Mouse (Mus musculus) midbrain, embryonic 16.5 days (tissue): ENCODE results near the gene 1700010B08Rik. TPM values are rescaled to one million over a fixed set of nuclear protein-coding genes. Genes with fewer than 3 reads are reported as not detected.
"Not testable (repeated sequence)": the region's sequence is repeated elsewhere in the genome, so short reads cannot be mapped to it uniquely, and the experiment has no call there.

Experiments
- ATAC-seq: fragments of 200-750 bp; cut with Nextera tagmentation; 2 replicates; pipeline ENCODE4 v1.8.0; 2017; ENCODE audit warnings: moderate TSS enrichment
- H3K27ac ChIP-seq: fragments of 300-500 bp; sonication (generic); 2 replicates; pipeline ENCODE4 v1.5.1; 2014; ENCODE audit warnings: mild to moderate bottlenecking, low read length, mixed read lengths
- H3K27me3 ChIP-seq: fragments of 300-500 bp; sonication (generic); 2 replicates; pipeline ENCODE4 v1.6.1; 2014; ENCODE audit warnings: low read depth, low read length, mixed read lengths; ENCODE audit not compliant: control insufficient read depth, insufficient read depth
- H3K36me3 ChIP-seq: fragments of 300-500 bp; sonication (generic); 2 replicates; pipeline ENCODE4 v1.6.1; 2014; ENCODE audit warnings: mild to moderate bottlenecking, low read length, moderate library complexity, mixed read lengths; ENCODE audit not compliant: control insufficient read depth, insufficient read depth
- H3K4me1 ChIP-seq: fragments of 300-500 bp; sonication (generic); 2 replicates; pipeline ENCODE4 v1.6.1; 2014; ENCODE audit warnings: mild to moderate bottlenecking, low read length, mixed read lengths; ENCODE audit not compliant: control insufficient read depth, insufficient read depth
- H3K4me2 ChIP-seq: fragments of 300-500 bp; sonication (generic); 2 replicates; pipeline ENCODE4 v1.6.1; 2014; ENCODE audit warnings: mild to moderate bottlenecking, low read length, mixed read lengths
- H3K4me3 ChIP-seq: fragments of 300-500 bp; sonication (generic); 2 replicates; pipeline ENCODE4 v1.5.1; 2014; ENCODE audit warnings: low read depth, mild to moderate bottlenecking, low read length, moderate library complexity, mixed read lengths
- H3K9ac ChIP-seq: fragments of 300-500 bp; sonication (generic); 2 replicates; pipeline ENCODE4 v1.6.1; 2014; ENCODE audit warnings: low read depth, low read length, mixed read lengths
- H3K9me3 ChIP-seq: fragments of 300-500 bp; sonication (generic); replicated peaks from 2 replicates; pipeline ENCODE4 v1.6.1; 2014; ENCODE audit warnings: mild to moderate bottlenecking, low read length, mixed read lengths; ENCODE audit not compliant: control insufficient read depth, poor library complexity, severe bottlenecking
- WGBS: fragments of 180-500 bp; shearing (Covaris S2); extraction: QIAGEN DNeasy Blood & Tissue Kit; methylation state at CpG from one replicate; pipeline ENCODE4 v1.1.7; 2014; 5-methylcytosine and 5-hydroxymethylcytosine counted together
- polyA plus RNA-seq: library from polyadenylated mRNA; unstranded; fragments of >200 nt; fragmentation: Nextera tagmentation; extraction: Ambion mirVana; gene quantifications from 2 replicates; pipeline ENCODE4 v1.2.1, GENCODE M21; 2015

Gene 1700010B08Rik
- polyA plus RNA-seq, 1 experiment from 2014 or later, result not detected

GRCm38 (mm10) chr2:173689835-173690234, 29.4 kb upstream of the 1700010B08Rik start:
- H3K36me3 ChIP-seq, result 0 out of 2 replicates have a peak, but pooled peaks cover 2% of the 10 kb centered on the region
- H3K4me3 ChIP-seq, result no peak overlapping the region
- ATAC-seq, result no peak
- no peak overlapping the region for H3K27ac ChIP-seq
- no peaks in the 10 kb centered on the region for H3K27me3 ChIP-seq
- H3K4me1 ChIP-seq, result no peaks in the 10 kb centered on the region
- H3K9me3 ChIP-seq, result no peaks in the 10 kb centered on the region
- no peak overlapping the region for H3K9ac ChIP-seq
- no peak overlapping the region for H3K4me2 ChIP-seq

GRCm38 (mm10) chr2:173691748-173692147, 27.5 kb upstream of the 1700010B08Rik start:
- no peak for ATAC-seq
- WGBS, result 88% methylated on average over 6 of the region's 6 CpGs
- Histone ChIP-seq H3K4me3 (no peak overlapping the region), H3K9me3 (no peaks in the 10 kb centered on the region), H3K9ac (no peak overlapping the region), H3K27ac (no peak overlapping the region), H3K4me2 (no peak overlapping the region), H3K27me3 (no peaks in the 10 kb centered on the region), H3K36me3 (peaks cover 6% of the 10 kb centered on the region; the same call in 1 of the 2 replicates), H3K4me1 (no peaks in the 10 kb centered on the region)

- Histone ChIP-seq H3K4me1 (no peaks in the 10 kb centered on the region), H3K9me3 (no peaks in the 10 kb centered on the region), H3K27ac (no peak overlapping the region), H3K27me3 (no peaks in the 10 kb centered on the region), H3K36me3 (peaks cover 6% of the 10 kb centered on the region; the same call in 1 of the 2 replicates), H3K4me3 (no peak overlapping the region), H3K9ac (no peak overlapping the region), H3K4me2 (no peak overlapping the region)
- ATAC-seq, result no peak
- WGBS, result 77% methylated on average over 2 of the region's 2 CpGs
Measured at GRCm38 (mm10) chr2:173692693-173693092, 26.5 kb upstream of the 1700010B08Rik start.

- 0 out of 2 replicates have a peak, but pooled peaks cover 2% of the 10 kb centered on the region for H3K4me1 ChIP-seq
- H3K27ac ChIP-seq, result no peak overlapping the region
- no peak overlapping the region for H3K9ac ChIP-seq
- H3K27me3 ChIP-seq, result no peaks in the 10 kb centered on the region
- ATAC-seq, result no peak
- no peak overlapping the region for H3K4me3 ChIP-seq
- H3K9me3 ChIP-seq, result no peaks in the 10 kb centered on the region
- 87% methylated on average over 3 of the region's 3 CpGs for WGBS
- peaks cover 13% of the 10 kb centered on the region; the same call in 1 of the 2 replicates for H3K36me3 ChIP-seq
- H3K4me2 ChIP-seq, result no peak overlapping the region
Measured at GRCm38 (mm10) chr2:173698850-173699249, 20.4 kb upstream of the 1700010B08Rik start.

GRCm38 (mm10) chr2:173702096-173702866, 16.9 kb upstream of the 1700010B08Rik start:
- Histone ChIP-seq H3K27ac (no peak overlapping the region), H3K9me3 (no peaks in the 10 kb centered on the region), H3K4me1 (0 out of 2 replicates have a peak, but pooled peaks cover 2% of the 10 kb centered on the region), H3K36me3 (peaks cover 9% of the 10 kb centered on the region; the same call in 1 of the 2 replicates), H3K27me3 (no peaks in the 10 kb centered on the region), H3K9ac (no peak overlapping the region), H3K4me2 (no peak overlapping the region), H3K4me3 (no peak overlapping the region)
- no peak for ATAC-seq
- 77% methylated on average over 16 of the region's 16 CpGs for WGBS

- ATAC-seq, result no peak
- WGBS, result 93% methylated on average over 12 of the region's 12 CpGs
Measured at GRCm38 (mm10) chr2:173702867-173703237, 16.4 kb upstream of the 1700010B08Rik start.

GRCm38 (mm10) chr2:173705827-173706551, 13.2 kb upstream of the 1700010B08Rik start:
- H3K9me3 ChIP-seq, result no peaks in the 10 kb centered on the region
- 79% methylated on average over 15 of the region's 15 CpGs for whole genome bisulfite sequencing
- H3K4me3 ChIP-seq, result no peak overlapping the region
- H3K9ac ChIP-seq, result no peak overlapping the region
- no peaks in the 10 kb centered on the region for H3K27me3 ChIP-seq
- H3K4me2 ChIP-seq, result no peak overlapping the region
- ATAC-seq, result no peak
- 0 out of 2 replicates have a peak, but pooled peaks cover 2% of the 10 kb centered on the region for H3K4me1 ChIP-seq
- 0 out of 2 replicates have a peak, but pooled peaks cover 2% of the 10 kb centered on the region for H3K36me3 ChIP-seq
- H3K27ac ChIP-seq, result no peak overlapping the region

More at GRCm38 (mm10) chr2:173702867-173703237, 16.4 kb upstream of the 1700010B08Rik start:
- Histone ChIP-seq H3K9ac (no peak overlapping the region), H3K27me3 (no peaks in the 10 kb centered on the region), H3K4me3 (no peak overlapping the region), H3K36me3 (peaks cover 9% of the 10 kb centered on the region; the same call in 1 of the 2 replicates), H3K4me2 (no peak overlapping the region), H3K27ac (no peak overlapping the region), H3K4me1 (0 out of 2 replicates have a peak, but pooled peaks cover 2% of the 10 kb centered on the region), H3K9me3 (no peaks in the 10 kb centered on the region)

GRCm38 (mm10) chr2:173707626-173708025, 11.6 kb upstream of the 1700010B08Rik start:
- not testable (repeated sequence) for H3K4me1 ChIP-seq, ATAC-seq, H3K27ac ChIP-seq, H3K9me3 ChIP-seq, H3K36me3 ChIP-seq, H3K27me3 ChIP-seq, H3K9ac ChIP-seq, H3K4me3 ChIP-seq, H3K4me2 ChIP-seq

GRCm38 (mm10) chr2:173710193-173710592, 9.0 kb upstream of the 1700010B08Rik start:
- no peak overlapping the region for H3K4me3 ChIP-seq
- H3K4me2 ChIP-seq, result no peak overlapping the region
- ATAC-seq, result no peak
- peaks cover 6% of the 10 kb centered on the region; the same call in 1 of the 2 replicates for H3K4me1 ChIP-seq
- H3K9ac ChIP-seq, result no peak overlapping the region
- H3K9me3 ChIP-seq, result no peaks in the 10 kb centered on the region
- no peak overlapping the region for H3K27ac ChIP-seq
- no peaks in the 10 kb centered on the region for H3K27me3 ChIP-seq
- H3K36me3 ChIP-seq, result no peaks in the 10 kb centered on the region
- WGBS, result 91% methylated on average over 6 of the region's 6 CpGs
